Mouse (Mus musculus) liver, embryonic 11.5 days (tissue): ENCODE measurements at regions not wholly inside any gene's neighbourhood (a gene's known extent, or its start where the extent isn't known, plus 50 kb on each side); places are given as distances from the start of the nearest gene placed in this dataset.

Experiments used
- ATAC-seq: fragments of 200-750 bp; cut with Nextera tagmentation; replicated peaks from 2 replicates; pipeline ENCODE4 v1.8.0; 2017; ENCODE audit warnings: moderate number of reproducible peaks, mild to moderate bottlenecking, moderate TSS enrichment, moderate library complexity; ENCODE audit not compliant: low FRiP score
- DNase-seq: peaks from one replicate; pipeline ENCODE4 v3.0.0-alpha.2; 2017; ENCODE audit warnings: low spot score
- H3K27ac ChIP-seq: fragments of 300-500 bp; sonication (generic); 2 replicates; pipeline ENCODE4 v1.5.1; 2014; ENCODE audit warnings: mild to moderate bottlenecking, low read depth, low read length, control low read depth
- H3K27me3 ChIP-seq: fragments of 300-500 bp; sonication (generic); replicated peaks from 2 replicates; pipeline ENCODE4 v1.6.1; 2014; ENCODE audit warnings: low read length, mixed read lengths; ENCODE audit not compliant: control insufficient read depth, insufficient read depth
- H3K36me3 ChIP-seq: fragments of 300-500 bp; sonication (generic); 2 replicates; pipeline ENCODE4 v1.6.1; 2014; ENCODE audit warnings: mild to moderate bottlenecking, low read length, moderate library complexity, mixed read lengths; ENCODE audit not compliant: control insufficient read depth, insufficient read depth
- H3K4me1 ChIP-seq: fragments of 300-500 bp; sonication (generic); replicated peaks from 2 replicates; pipeline ENCODE4 v1.6.1; 2014; ENCODE audit warnings: low read length, mixed read lengths; ENCODE audit not compliant: control insufficient read depth, insufficient read depth
- H3K4me2 ChIP-seq: fragments of 300-500 bp; sonication (generic); 2 replicates; pipeline ENCODE4 v1.6.1; 2014; ENCODE audit warnings: mild to moderate bottlenecking, control low read depth, moderate library complexity
- H3K4me3 ChIP-seq: fragments of 300-500 bp; sonication (generic); 2 replicates; pipeline ENCODE4 v1.5.1; 2014; ENCODE audit warnings: low read depth, low read length, control low read depth
- H3K9ac ChIP-seq: fragments of 300-500 bp; sonication (generic); 2 replicates; pipeline ENCODE4 v1.6.1; 2014; ENCODE audit warnings: low read depth, low read length, control low read depth
- H3K9me3 ChIP-seq: fragments of 300-500 bp; sonication (generic); 2 replicates; pipeline ENCODE4 v1.6.1; 2016; ENCODE audit warnings: low read length, inconsistent platforms, mixed read lengths; ENCODE audit not compliant: control insufficient read depth
- WGBS: fragments of 180-500 bp; shearing (Covaris S2); extraction: QIAGEN DNeasy Blood & Tissue Kit; methylation state at CpG from one replicate; pipeline ENCODE4 v1.1.7; 2014; 5-methylcytosine and 5-hydroxymethylcytosine counted together

DNA sequence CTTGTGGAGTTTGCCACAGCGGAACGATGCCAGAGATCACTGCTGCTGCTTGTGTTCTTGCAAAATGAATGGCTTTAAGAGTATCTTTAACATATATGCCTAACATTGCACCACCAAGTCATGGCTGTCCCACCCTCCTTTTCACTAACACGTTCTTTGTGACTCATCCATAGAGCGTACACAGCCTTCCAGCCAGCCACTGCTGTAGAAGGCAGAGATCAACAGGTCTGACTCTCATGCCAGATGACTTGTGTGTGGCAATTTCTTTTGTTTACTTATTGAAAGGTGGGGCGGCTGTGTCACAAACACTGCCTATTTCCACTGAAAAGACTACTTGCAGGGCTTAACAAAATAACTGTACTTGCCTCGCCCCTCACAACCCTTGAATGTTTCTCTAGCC is 239.5 kb upstream of the Rgma start:
- no peak overlapping the region for H3K4me3 ChIP-seq
- no peak for ATAC-seq
- no peak overlapping the region for H3K27ac ChIP-seq
- H3K9ac ChIP-seq, result no peak overlapping the region
- no peak for DNase-seq
- 79% methylated on average over 6 of the region's 6 CpGs for WGBS
- no peaks in the 10 kb centered on the region for H3K9me3 ChIP-seq
- H3K4me1 ChIP-seq, result no peaks in the 10 kb centered on the region
- H3K27me3 ChIP-seq, result peaks cover 16% of the 10 kb centered on the region
- no peaks in the 10 kb centered on the region for H3K36me3 ChIP-seq
- H3K4me2 ChIP-seq, result no peak overlapping the region

- no peaks in the 10 kb centered on the region for H3K9me3 ChIP-seq
- WGBS, result 21% methylated on average over 5 of the region's 5 CpGs
- no peaks in the 10 kb centered on the region for H3K4me1 ChIP-seq
- H3K36me3 ChIP-seq, result no peaks in the 10 kb centered on the region
- H3K27ac ChIP-seq, result no peak overlapping the region
- ATAC-seq (no peak), DNase-seq (no peak)
- no peak overlapping the region for H3K4me3 ChIP-seq
- peaks cover 16% of the 10 kb centered on the region for H3K27me3 ChIP-seq
- no peak overlapping the region for H3K4me2 ChIP-seq
- no peak overlapping the region for H3K9ac ChIP-seq
Observed at GRCm38 (mm10) chr7:73138269-73138668, 237.0 kb upstream of the Rgma start.

- Histone ChIP-seq H3K4me3 (no peak overlapping the region), H3K27ac (no peak overlapping the region), H3K9me3 (no peaks in the 10 kb centered on the region), H3K4me1 (no peaks in the 10 kb centered on the region), H3K9ac (no peak overlapping the region), H3K27me3 (peaks cover 16% of the 10 kb centered on the region), H3K36me3 (no peaks in the 10 kb centered on the region), H3K4me2 (no peak overlapping the region)
- ATAC-seq (no peak), DNase-seq (no peak)
- WGBS, result 12% methylated on average over 8 of the region's 8 CpGs
Observed at GRCm38 (mm10) chr7:73138861-73139493, 236.3 kb upstream of the Rgma start.

DNA sequence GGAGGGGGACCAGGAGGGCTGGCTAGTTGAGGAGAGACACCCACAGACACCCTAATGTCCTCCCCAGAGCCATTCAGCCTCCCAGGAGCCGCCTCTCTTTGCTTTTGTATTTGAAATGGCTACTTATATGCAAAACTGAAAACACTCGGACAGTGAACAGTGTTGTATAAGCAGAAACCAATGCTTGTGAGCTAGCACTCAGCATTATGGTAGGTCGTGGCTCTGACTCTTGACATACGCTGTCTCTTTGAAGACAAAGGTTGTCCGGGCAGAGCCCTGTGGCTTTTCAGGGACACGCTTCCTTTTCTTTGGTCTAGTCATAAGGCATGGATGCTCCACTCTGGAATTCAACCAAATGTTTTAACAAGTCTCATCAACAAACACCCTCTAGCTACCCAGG is 235.4 kb upstream of the Rgma start:
- no peak overlapping the region for H3K27ac ChIP-seq
- WGBS, result 34% methylated on average over 6 of the region's 6 CpGs
- ATAC-seq (no peak), DNase-seq (no peak)
- H3K4me2 ChIP-seq, result no peak overlapping the region
- no peaks in the 10 kb centered on the region for H3K9me3 ChIP-seq
- no peaks in the 10 kb centered on the region for H3K4me1 ChIP-seq
- H3K36me3 ChIP-seq, result no peaks in the 10 kb centered on the region
- peaks cover 16% of the 10 kb centered on the region for H3K27me3 ChIP-seq
- no peak overlapping the region for H3K9ac ChIP-seq
- H3K4me3 ChIP-seq, result no peak overlapping the region

DNA sequence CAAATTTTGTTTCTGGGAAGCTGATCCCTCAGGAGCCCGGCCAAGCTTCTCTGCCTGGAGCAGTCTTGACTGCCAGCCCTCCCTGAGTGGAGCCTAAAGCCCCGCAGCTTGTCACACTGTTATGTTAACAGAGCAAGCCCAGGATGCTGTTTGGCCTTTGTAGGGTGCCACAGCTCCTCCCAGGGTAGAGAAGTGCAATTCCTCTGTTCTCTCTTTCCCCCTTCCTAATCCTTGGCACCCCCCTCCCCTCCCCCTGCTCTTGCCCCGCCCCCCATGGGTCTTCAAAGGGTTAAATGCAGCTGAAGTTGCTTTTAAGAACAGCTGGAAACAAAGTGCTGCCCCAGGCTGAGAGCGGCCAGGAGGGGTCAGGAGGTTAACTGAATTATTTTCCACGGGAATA is 234.1 kb upstream of the Rgma start:
- 21% methylated on average over 5 of the region's 5 CpGs for WGBS
- Histone ChIP-seq H3K9ac (no peak overlapping the region), H3K27ac (no peak overlapping the region), H3K4me2 (no peak overlapping the region), H3K4me1 (no peaks in the 10 kb centered on the region), H3K27me3 (peaks cover 16% of the 10 kb centered on the region), H3K9me3 (no peaks in the 10 kb centered on the region), H3K4me3 (no peak overlapping the region), H3K36me3 (no peaks in the 10 kb centered on the region)
- no peak for ATAC-seq
- no peak for DNase-seq

DNA sequence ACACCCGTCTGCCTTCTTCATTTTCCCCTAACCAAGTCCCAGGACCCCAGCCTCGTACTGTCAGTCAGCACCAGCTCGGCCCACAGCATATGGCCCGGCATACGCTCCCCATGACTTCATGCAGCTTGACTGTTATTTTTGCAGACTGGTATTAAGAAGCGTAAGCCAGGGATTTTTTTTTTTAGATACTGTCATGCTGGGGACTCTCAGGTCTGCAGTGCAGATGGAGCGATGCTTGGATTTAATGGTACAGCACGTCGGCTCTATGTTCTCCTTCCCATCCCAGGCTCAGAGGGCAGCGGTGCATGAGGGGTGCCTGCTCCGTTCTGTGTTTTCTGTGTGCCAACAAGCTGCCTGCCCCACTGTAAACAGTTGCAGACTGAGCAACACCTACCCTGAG is 231.4 kb upstream of the Rgma start:
- Histone ChIP-seq H3K27me3 (peaks cover 11% of the 10 kb centered on the region), H3K9ac (no peak overlapping the region), H3K4me3 (no peak overlapping the region), H3K27ac (no peak overlapping the region), H3K36me3 (no peaks in the 10 kb centered on the region), H3K9me3 (no peaks in the 10 kb centered on the region), H3K4me1 (no peaks in the 10 kb centered on the region), H3K4me2 (no peak overlapping the region)
- DNase-seq, result no peak
- ATAC-seq, result no peak
- WGBS, result 78% methylated on average over 11 of the region's 11 CpGs

GRCm38 (mm10) chr7:73144846-73145245 is 230.5 kb upstream of the Rgma start:
- WGBS, result 43% methylated on average over 4 of the region's 4 CpGs
- ATAC-seq, result no peak

DNA sequence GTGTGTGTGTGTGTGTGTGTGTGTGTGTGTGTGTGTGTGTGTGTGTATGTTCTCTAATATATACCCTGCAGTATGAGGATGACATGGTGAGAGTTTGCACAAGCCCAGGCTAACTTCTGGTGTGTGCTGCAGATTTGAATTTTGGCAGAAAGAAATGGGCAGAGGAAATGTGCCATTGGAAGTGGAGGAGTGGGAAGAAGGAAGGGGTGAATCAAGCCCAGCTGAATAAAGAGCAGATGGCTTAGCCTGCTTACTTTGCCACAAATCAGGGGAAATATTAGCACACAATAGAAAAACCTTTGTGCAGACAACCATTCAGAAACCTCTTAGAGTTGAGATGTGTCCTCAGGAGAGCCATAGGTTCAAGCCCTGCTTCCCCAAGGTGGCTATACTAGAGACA is 228.1 kb upstream of the Rgma start:
- Histone ChIP-seq H3K4me1 (no peaks in the 10 kb centered on the region), H3K4me3 (no peak overlapping the region), H3K4me2 (no peak overlapping the region), H3K36me3 (no peaks in the 10 kb centered on the region), H3K27me3 (no peaks in the 10 kb centered on the region), H3K9ac (no peak overlapping the region), H3K27ac (no peak overlapping the region), H3K9me3 (no peaks in the 10 kb centered on the region)
- DNase-seq, result no peak
- ATAC-seq, result no peak

More at GRCm38 (mm10) chr7:73144846-73145245, 230.5 kb upstream of the Rgma start:
- DNase-seq, result no peak
- Histone ChIP-seq H3K4me2 (no peak overlapping the region), H3K9me3 (no peaks in the 10 kb centered on the region), H3K27me3 (peaks cover 6% of the 10 kb centered on the region; the same call in 1 of the 2 replicates), H3K9ac (no peak overlapping the region), H3K4me1 (no peaks in the 10 kb centered on the region), H3K36me3 (no peaks in the 10 kb centered on the region), H3K4me3 (no peak overlapping the region), H3K27ac (no peak overlapping the region)

GRCm38 (mm10) chr7:73150436-73150835 is 224.9 kb upstream of the Rgma start:
- 73% methylated on average over 7 of the region's 7 CpGs for WGBS
- Histone ChIP-seq H3K27ac (no peak overlapping the region), H3K27me3 (no peaks in the 10 kb centered on the region), H3K4me1 (no peaks in the 10 kb centered on the region), H3K4me2 (no peak overlapping the region), H3K9me3 (no peaks in the 10 kb centered on the region), H3K36me3 (no peaks in the 10 kb centered on the region), H3K9ac (no peak overlapping the region), H3K4me3 (no peak overlapping the region)
- DNase-seq (no peak), ATAC-seq (no peak)
